Mouse (Mus musculus) liver, postnatal 0 days (tissue): Measurements from ENCODE around the gene Ifi47. TPM values are rescaled to one million over a fixed set of nuclear protein-coding genes. Genes with fewer than 3 reads are reported as not detected.

Experiments used
- ATAC-seq: fragments of 200-750 bp; cut with Nextera tagmentation; 2 replicates; pipeline ENCODE4 v1.8.0; 2017; ENCODE audit warnings: mild to moderate bottlenecking, moderate library complexity
- DNase-seq: peaks from one replicate; pipeline ENCODE4 v3.0.0-alpha.2; 2016
- H3K27ac ChIP-seq: fragments of 300-500 bp; sonication (generic); 2 replicates; pipeline ENCODE4 v1.5.1; 2014; ENCODE audit warnings: antibody characterized with exemption, moderate library complexity, mild to moderate bottlenecking, low read depth
- H3K27me3 ChIP-seq: fragments of 300-500 bp; sonication (generic); 2 replicates; pipeline ENCODE4 v1.6.1; 2014; ENCODE audit warnings: low read length, control low read depth, mixed read lengths; ENCODE audit not compliant: insufficient read depth
- H3K36me3 ChIP-seq: fragments of 300-500 bp; sonication (generic); replicated peaks from 2 replicates; pipeline ENCODE4 v1.6.1; 2014; ENCODE audit warnings: mild to moderate bottlenecking, control low read depth, low read length, moderate library complexity, mixed read lengths; ENCODE audit not compliant: insufficient read depth
- H3K4me1 ChIP-seq: fragments of 300-500 bp; sonication (generic); 2 replicates; pipeline ENCODE4 v1.6.1; 2014; ENCODE audit warnings: antibody characterized with exemption, mild to moderate bottlenecking, control low read depth; ENCODE audit not compliant: insufficient read depth
- H3K4me2 ChIP-seq: fragments of 300-500 bp; sonication (generic); 2 replicates; pipeline ENCODE4 v1.6.1; 2014; ENCODE audit warnings: low read depth, mild to moderate bottlenecking, low read length, moderate library complexity, mixed read lengths
- H3K4me3 ChIP-seq: fragments of 300-500 bp; sonication (generic); 2 replicates; pipeline ENCODE4 v1.5.1; 2014; ENCODE audit warnings: low read depth, low read length
- H3K9ac ChIP-seq: fragments of 300-500 bp; sonication (generic); replicated peaks from 2 replicates; pipeline ENCODE4 v1.6.1; 2014; ENCODE audit warnings: mild to moderate bottlenecking, moderate library complexity
- H3K9me3 ChIP-seq: fragments of 300-500 bp; sonication (generic); 2 replicates; pipeline ENCODE4 v1.6.1; 2016; ENCODE audit warnings: mild to moderate bottlenecking, control low read depth, low read length, mixed read lengths
- CTCF ChIP-seq: sonication (generic); IDR thresholded peaks from 2 replicates; pipeline ENCODE4 v1.5.1; 2016; ENCODE audit warnings: antibody characterized with exemption, low read depth
- EP300 ChIP-seq: IDR thresholded peaks from 2 replicates; pipeline ENCODE4 v1.6.1; 2016; ENCODE audit warnings: antibody characterized with exemption, low read depth, mild to moderate bottlenecking
- WGBS: fragments of 180-500 bp; shearing (Covaris S2); extraction: QIAGEN DNeasy Blood & Tissue Kit; methylation state at CpG from one replicate; pipeline ENCODE4 v1.1.7; 2014; ENCODE audit not compliant: insufficient replicate concordance; 5-methylcytosine and 5-hydroxymethylcytosine counted together
- polyA plus RNA-seq: library from polyadenylated mRNA; unstranded; fragments of >200 nt; fragmentation: Nextera tagmentation; extraction: Ambion mirVana; gene quantifications from 2 replicates; pipeline ENCODE4 v1.2.1, GENCODE M21; 2015

The Ifi47 gene
- polyA plus RNA-seq, 1 experiment from 2014 or later: 29.7 TPM

DNA sequence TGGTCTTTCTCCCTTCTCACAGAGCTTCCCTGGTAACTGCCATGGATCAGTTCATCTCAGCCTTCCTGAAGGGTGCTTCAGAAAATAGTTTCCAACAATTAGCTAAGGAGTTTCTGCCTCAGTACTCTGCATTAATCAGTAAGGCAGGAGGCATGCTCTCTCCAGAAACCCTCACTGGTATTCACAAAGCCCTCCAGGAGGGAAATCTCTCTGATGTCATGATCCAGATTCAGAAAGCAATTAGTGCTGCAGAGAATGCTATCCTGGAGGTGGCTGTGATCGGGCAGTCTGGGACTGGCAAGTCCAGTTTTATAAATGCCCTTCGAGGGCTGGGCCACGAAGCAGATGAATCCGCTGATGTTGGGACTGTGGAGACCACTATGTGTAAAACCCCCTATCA is 19.0 kb downstream of the Ifi47 start:
- DNase-seq: no peak
- no peaks in the 10 kb centered on the region for H3K27me3 ChIP-seq
- 92% methylated on average over 4 of the region's 4 CpGs for WGBS

DNA sequence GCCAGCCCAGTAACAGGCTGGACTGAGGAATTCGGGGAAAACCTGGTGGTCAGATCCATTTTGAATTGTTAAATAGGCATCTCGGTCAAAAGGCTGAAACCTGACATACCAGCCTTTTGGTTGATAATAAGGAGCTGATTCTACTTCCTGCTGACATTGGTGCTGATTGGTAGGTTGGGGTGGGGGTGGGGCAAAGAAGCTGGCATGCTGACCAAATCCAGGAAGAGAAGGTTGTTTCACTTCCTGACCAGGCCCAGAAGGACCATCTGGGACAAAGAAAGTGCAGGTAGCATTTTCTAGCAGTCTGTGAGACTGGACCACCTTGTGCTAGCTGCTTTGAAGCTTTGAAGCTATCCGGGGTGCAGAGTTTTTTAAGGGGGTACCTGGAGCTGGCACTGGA is 24.0 kb downstream of the Ifi47 start:
- Histone ChIP-seq H3K4me2 (no peak overlapping the region), H3K9me3 (no peaks in the 10 kb centered on the region), H3K27me3 (no peaks in the 10 kb centered on the region), H3K36me3 (peaks cover 14% of the 10 kb centered on the region), H3K27ac (no peak overlapping the region), H3K4me1 (peaks cover 11% of the 10 kb centered on the region), H3K4me3 (no peak overlapping the region), H3K9ac (no peak overlapping the region)
- DNase-seq (peak; percentile 62), ATAC-seq (no peak)
- TF ChIP-seq EP300 (no peak), CTCF (no peak)
- 71% methylated on average over 3 of the region's 3 CpGs for WGBS

More for the DNA sequence above, 19.0 kb downstream of the Ifi47 start:
- Histone ChIP-seq H3K9ac (no peak overlapping the region), H3K4me1 (peaks cover 15% of the 10 kb centered on the region), H3K4me2 (no peak overlapping the region), H3K36me3 (peaks cover 20% of the 10 kb centered on the region), H3K27ac (no peak overlapping the region), H3K9me3 (no peaks in the 10 kb centered on the region), H3K4me3 (no peak overlapping the region)
- ATAC-seq: no peak
- no peak for TF ChIP-seq CTCF
- no peak for TF ChIP-seq EP300

DNA sequence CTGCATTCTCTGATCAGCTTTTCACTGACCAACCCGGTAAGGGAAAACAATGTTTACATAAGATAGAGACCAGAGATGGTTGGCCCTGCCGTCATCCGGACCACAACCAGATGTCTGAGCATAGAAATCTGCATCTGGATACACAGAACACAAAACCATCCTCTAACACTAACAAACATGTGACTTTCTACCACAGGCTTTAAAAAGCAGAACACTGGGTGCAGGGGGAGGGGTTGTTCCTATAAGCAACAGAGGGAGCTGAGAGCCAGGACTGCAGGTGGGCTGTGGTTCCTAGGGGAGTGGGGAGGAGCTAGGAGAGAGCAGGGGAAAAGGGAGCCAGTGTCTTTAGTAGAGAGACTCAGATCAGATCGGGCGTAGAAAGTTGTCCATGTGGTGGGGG is 25.1 kb downstream of the Ifi47 start:
- ATAC-seq (no peak), DNase-seq (no peak)
- H3K9me3 ChIP-seq: no peaks in the 10 kb centered on the region
- no peak overlapping the region for H3K9ac ChIP-seq
- TF ChIP-seq EP300 (no peak), CTCF (no peak)
- H3K36me3 ChIP-seq: peaks cover 8% of the 10 kb centered on the region; the same call in 1 of the 2 replicates
- H3K4me2 ChIP-seq: no peak overlapping the region
- no peak overlapping the region for H3K27ac ChIP-seq
- H3K4me1 ChIP-seq: peaks cover 11% of the 10 kb centered on the region
- H3K4me3 ChIP-seq: no peak overlapping the region
- 44% methylated on average over 5 of the region's 5 CpGs for WGBS
- H3K27me3 ChIP-seq: no peaks in the 10 kb centered on the region

DNA sequence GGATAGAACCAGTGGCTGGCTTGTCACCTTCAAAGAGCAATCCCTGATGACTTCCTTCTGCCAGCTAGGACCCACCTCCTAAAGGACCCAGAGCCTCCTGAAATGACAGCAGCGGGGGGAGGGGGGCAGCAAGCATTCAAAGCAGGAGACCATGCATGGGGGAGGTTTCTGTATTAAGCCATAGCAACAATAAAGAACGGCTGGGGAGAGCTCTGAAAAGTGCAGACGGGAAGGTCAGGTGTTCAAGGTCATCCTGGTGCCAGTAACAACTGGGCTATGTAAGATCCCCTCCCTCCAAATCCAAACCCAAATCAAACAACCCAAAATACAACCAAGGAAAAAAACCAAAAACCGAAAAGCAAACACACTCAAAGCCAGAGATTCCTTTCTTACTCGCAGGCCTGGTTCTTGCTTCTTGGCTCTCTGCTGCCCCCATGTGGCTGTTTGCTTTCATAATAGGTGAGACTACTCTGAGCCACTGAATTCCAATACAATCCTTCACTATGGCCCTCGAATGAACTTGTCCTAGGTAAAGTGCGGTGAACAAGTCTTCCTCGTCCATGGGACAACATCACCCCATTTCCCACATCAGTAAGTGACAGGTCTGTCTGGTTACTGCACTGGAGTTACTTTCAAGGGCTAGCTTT is 26.8 kb downstream of the Ifi47 start:
- Histone ChIP-seq H3K4me3 (no peak overlapping the region), H3K9ac (no peak overlapping the region), H3K4me1 (peaks cover 11% of the 10 kb centered on the region), H3K9me3 (no peaks in the 10 kb centered on the region), H3K27ac (0 out of 2 replicates have a peak overlapping the region, but pooled peaks have one; percentile 32), H3K4me2 (no peak overlapping the region), H3K27me3 (no peaks in the 10 kb centered on the region), H3K36me3 (0 out of 2 replicates have a peak, but pooled peaks cover 2% of the 10 kb centered on the region)
- peak; percentile 70 for ATAC-seq
- TF ChIP-seq CTCF: peak; percentile 97
- peak; percentile 46 for TF ChIP-seq EP300
- DNase-seq: peak; percentile 93
- 15% methylated on average over 8 of the region's 8 CpGs for WGBS

DNA sequence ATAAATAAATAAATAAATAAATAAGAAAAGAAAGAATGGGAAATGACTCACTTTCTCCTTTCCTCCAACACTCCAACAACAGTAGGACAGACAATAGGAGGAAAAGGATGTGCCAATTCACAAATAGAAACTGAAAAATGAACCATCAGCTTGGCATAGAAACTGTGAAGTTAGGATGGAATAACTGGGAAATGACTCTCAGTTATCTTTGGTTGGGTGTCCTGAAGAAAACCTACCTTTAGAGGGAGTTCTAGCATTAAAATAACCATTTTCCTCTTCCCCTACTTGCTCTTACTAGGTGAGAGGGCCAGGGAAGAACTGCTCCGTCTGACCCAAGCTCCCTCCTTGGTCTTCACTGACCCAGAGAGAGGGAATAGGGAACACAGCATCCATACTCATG is 29.4 kb downstream of the Ifi47 start:
- Histone ChIP-seq H3K36me3 (no peaks in the 10 kb centered on the region), H3K9ac (no peak overlapping the region), H3K4me3 (no peak overlapping the region), H3K4me1 (peaks cover 8% of the 10 kb centered on the region), H3K9me3 (no peaks in the 10 kb centered on the region), H3K4me2 (no peak overlapping the region), H3K27me3 (no peaks in the 10 kb centered on the region), H3K27ac (no peak overlapping the region)
- TF ChIP-seq CTCF: no peak
- TF ChIP-seq EP300: 0 out of 2 replicates have a peak, but pooled peaks have one; percentile 31
- ATAC-seq (peak; percentile 9; the same call in 1 of the 2 replicates), DNase-seq (no peak)
- WGBS: 72% methylated on average over 1 of the region's 1 CpGs

DNA sequence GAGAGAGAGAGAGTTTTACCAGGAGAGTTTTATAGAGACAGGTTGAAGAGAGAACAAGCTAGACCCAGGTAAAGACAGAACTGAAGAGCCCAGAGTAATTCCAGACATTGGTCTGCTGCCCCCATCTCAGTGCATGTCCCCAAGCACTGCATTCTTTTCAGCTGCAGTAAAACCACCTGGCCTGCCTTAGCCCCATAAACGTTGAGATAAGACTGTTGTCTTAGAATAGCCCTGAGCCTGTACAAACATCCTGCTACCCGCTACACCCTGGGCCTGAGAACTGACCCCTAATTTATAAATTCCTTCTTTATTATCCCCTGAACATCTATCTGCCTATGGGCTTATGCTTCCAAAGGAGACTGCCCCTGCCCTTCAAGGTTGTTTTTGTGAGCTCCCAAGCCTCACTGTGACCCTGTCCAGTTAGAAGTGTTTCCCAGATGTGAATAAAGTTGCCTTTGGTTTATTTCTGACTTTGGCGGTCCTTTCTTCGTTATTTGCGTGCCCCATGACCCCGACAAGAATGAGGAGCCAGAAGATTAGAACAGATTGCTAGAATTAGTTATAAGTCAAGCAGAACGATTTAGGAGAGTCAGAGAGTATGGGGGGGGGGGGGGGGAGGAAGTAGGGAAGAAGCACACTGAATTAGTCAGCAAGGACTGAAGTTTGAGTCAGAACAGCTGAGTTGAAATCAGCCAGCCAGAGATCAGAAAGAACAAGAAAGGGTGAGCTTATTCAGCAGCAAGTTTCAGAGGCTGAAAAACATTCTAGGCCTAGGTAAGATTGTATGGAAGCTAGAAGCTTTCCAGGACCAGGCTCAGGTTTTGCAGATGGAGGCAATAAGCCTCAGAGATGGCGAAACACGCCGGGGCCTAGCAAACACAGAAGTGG is 31.5 kb downstream of the Ifi47 start:
- no peaks in the 10 kb centered on the region for H3K9me3 ChIP-seq
- TF ChIP-seq EP300 (no peak), CTCF (no peak)
- no peaks in the 10 kb centered on the region for H3K36me3 ChIP-seq
- whole genome bisulfite sequencing: 63% methylated on average over 10 of the region's 10 CpGs
- H3K4me1 ChIP-seq: peaks cover 3% of the 10 kb centered on the region; the same call in 1 of the 2 replicates
- no peak overlapping the region for H3K4me3 ChIP-seq
- DNase-seq (no peak), ATAC-seq (no peak)
- H3K4me2 ChIP-seq: no peak overlapping the region
- no peak overlapping the region for H3K9ac ChIP-seq
- H3K27me3 ChIP-seq: no peaks in the 10 kb centered on the region
- no peak overlapping the region for H3K27ac ChIP-seq
